Mouse (Mus musculus): ENCODE measurements around the gene Rab3gap1.
"Not testable (repeated sequence)": the region's sequence is repeated elsewhere in the genome, so short reads cannot be mapped to it uniquely, and the experiment has no call there.

The Rab3gap1 gene

GRCm38 (mm10) chr1:127915802-127916201 lies 47.2 kb downstream of the Rab3gap1 start:
- no peak for DNase-seq (ENCODE audit: low spot score)

- DNase-seq (ENCODE audit: low spot score): no peak
Measured at GRCm38 (mm10) chr1:127933405-127933804, 64.8 kb downstream of the Rab3gap1 start.

GRCm38 (mm10) chr1:127934322-127934721 lies 65.7 kb downstream of the Rab3gap1 start:
- DNase-seq (ENCODE audit: low spot score): no peak

GRCm38 (mm10) chr1:127937277-127937676 lies 68.7 kb downstream of the Rab3gap1 start:
- no peak for DNase-seq (ENCODE audit: low spot score)

GRCm38 (mm10) chr1:127942231-127942630 lies 73.7 kb downstream of the Rab3gap1 start:
- DNase-seq (ENCODE audit: low spot score): peak; percentile 79

GRCm38 (mm10) chr1:127943516-127943915 lies 74.9 kb downstream of the Rab3gap1 start:
- DNase-seq (ENCODE audit: low spot score): no peak

GRCm38 (mm10) chr1:127945696-127946575 lies 77.4 kb downstream of the Rab3gap1 start:
- peak; percentile 55 for DNase-seq (ENCODE audit: low spot score)

GRCm38 (mm10) chr1:127946615-127947249 lies 78.2 kb downstream of the Rab3gap1 start:
- no peak for DNase-seq (ENCODE audit: low spot score)

- DNase-seq (ENCODE audit: low spot score): no peak
Measured at GRCm38 (mm10) chr1:127948748-127949147, 80.2 kb downstream of the Rab3gap1 start.

GRCm38 (mm10) chr1:127952276-127952675 lies 83.7 kb downstream of the Rab3gap1 start:
- no peak for DNase-seq (ENCODE audit: low spot score)

GRCm38 (mm10) chr1:127954198-127954597 lies 85.6 kb downstream of the Rab3gap1 start:
- not testable (repeated sequence) for DNase-seq (ENCODE audit: low spot score)

GRCm38 (mm10) chr1:127954800-127955199 lies 86.2 kb downstream of the Rab3gap1 start:
- no peak for DNase-seq (ENCODE audit: low spot score)

GRCm38 (mm10) chr1:127956524-127956923 lies 88.0 kb downstream of the Rab3gap1 start:
- no peak for DNase-seq (ENCODE audit: low spot score)

- DNase-seq (ENCODE audit: low spot score): no peak
Measured at GRCm38 (mm10) chr1:127958801-127959200, 90.2 kb downstream of the Rab3gap1 start.

- no peak for DNase-seq (ENCODE audit: low spot score)
Measured at GRCm38 (mm10) chr1:127959312-127959718, 90.7 kb downstream of the Rab3gap1 start.

GRCm38 (mm10) chr1:127961140-127961539 lies 92.6 kb downstream of the Rab3gap1 start:
- no peak for DNase-seq (ENCODE audit: low spot score)

- DNase-seq (ENCODE audit: low spot score): no peak
Measured at GRCm38 (mm10) chr1:127963326-127963725, 94.8 kb downstream of the Rab3gap1 start.

- no peak for DNase-seq (ENCODE audit: low spot score)
Measured at GRCm38 (mm10) chr1:127970870-127971269, 102.3 kb downstream of the Rab3gap1 start.

GRCm38 (mm10) chr1:127974082-127974481 lies 105.5 kb downstream of the Rab3gap1 start:
- DNase-seq (ENCODE audit: low spot score): no peak

- DNase-seq (ENCODE audit: low spot score): no peak
Measured at GRCm38 (mm10) chr1:127975676-127976075, 107.1 kb downstream of the Rab3gap1 start.

- DNase-seq (ENCODE audit: low spot score): no peak
Measured at GRCm38 (mm10) chr1:127976106-127976505, 107.5 kb downstream of the Rab3gap1 start.

- DNase-seq (ENCODE audit: low spot score): no peak
Measured at GRCm38 (mm10) chr1:127978125-127978524, 109.6 kb downstream of the Rab3gap1 start.

- no peak for DNase-seq (ENCODE audit: low spot score)
Measured at GRCm38 (mm10) chr1:127980911-127981559, 112.5 kb downstream of the Rab3gap1 start.
